Mouse (Mus musculus): Measurements from ENCODE around the gene Prss27. TPM values are rescaled to one million over a fixed set of nuclear protein-coding genes. Genes with fewer than 3 reads are reported as not detected.

Gene Prss27
- total RNA-seq (2023) = not detected

DNA sequence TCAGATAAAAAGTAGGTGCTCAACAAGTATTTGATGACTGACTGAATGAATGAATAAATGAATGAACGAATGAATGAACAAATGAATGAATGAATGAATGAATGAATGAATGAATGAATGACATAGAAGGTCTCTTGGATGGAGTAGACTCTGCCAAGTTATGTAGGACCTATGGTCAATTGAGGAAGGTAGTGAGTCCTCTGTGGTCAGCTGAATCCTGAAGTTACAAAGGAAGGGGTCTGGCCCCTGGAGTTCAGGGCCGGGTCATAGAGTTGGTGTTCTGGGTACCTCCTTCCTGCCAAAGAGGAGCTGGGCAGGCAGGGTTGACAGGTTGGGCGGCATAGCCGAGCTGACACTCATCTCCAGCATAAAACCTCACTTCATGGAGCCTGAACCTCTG, at the start of gene Prss27:
TSS of gene Prss27 (plus strand) at position 301 of the 400 bp plus-strand sequence.

DNA sequence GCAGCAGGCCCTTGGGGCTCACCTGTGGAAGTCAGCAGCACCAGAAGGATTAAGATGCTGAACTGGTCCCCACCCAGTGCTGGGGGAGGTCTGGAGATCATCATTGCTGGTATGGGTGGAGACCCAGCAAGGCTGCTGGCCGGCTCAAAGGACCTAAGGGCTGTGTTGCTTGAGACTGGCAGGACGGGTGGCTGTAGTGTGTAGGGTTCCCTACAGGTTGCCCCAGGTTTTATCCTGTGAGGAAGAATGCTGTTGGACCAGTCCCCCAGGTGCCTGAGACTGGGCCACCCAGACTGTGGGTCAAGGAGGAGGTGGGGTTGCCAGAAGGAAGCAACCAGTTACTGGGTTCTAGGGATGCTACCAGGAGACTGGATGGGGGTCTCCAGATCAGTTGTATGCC, 40.0 kb upstream of the Prss27 start, which contains the start of gene Prss22:
TSS of gene Prss22 (minus strand) at position 200 of the 400 bp plus-strand sequence.

DNA sequence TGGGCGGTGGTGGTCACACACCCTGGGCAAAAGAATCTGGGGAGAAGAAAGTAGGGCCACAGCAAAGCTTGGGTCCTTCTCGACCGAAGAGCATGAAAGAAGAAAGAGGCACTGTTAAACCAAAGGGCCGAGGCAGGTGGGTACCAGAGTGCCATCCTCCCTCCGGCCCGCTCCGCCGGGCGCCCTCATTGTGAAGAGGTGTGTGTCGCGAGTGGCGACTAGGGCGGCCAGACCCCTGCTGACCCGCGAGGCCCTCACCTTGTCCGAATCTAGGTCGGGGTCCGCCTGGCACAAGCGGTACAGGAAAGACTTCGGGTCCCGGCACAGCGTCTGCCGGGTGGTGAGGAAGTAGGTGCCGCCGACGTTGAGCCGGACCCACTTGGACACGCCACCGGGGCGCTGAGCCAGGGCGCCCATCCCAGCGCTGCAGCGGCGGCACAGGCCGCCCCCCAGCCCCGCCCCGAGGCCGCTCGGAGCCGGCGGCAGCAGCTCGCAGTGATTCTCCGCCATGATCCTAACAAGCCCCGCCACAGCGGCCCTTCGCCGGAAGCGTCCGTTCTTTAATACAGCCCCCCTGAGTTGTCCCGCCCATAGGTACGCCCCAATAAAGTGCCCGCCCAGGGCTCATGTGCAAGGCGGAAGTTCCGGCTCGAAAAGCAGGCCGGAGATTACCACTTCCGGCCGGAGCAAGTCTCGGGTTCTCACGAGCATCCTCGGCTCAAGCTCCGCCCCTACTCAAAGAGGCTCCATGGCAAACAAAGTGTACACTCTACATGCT, 35.2 kb downstream of the Prss27 start, which contains the start of gene Kctd5:
TSS of gene Kctd5 (minus strand) at position 567 of the 778 bp plus-strand sequence.

Other genes with a start within 250 kb of the Prss27 start
- 1,000 to 10,000 TPM; 1,310 to 1,340 TPM for gene Srrm2, start 247.6 kb upstream of the Prss27 start, total RNA-seq (2023)
- gene Elob, start 209.0 kb upstream of the Prss27 start, total RNA-seq (2023) = 100 to 1,000 TPM; 164 to 171 TPM
- not detected for gene Prss33, start 202.1 kb upstream of the Prss27 start, total RNA-seq (2023)
- not detected for gene Prss32, start 194.3 kb upstream of the Prss27 start, total RNA-seq (2023)
- under 1 TPM in 1 of 2 experiments, not detected in 1; 0.41 TPM for gene Prss41, start 194.0 kb upstream of the Prss27 start, total RNA-seq (2023)
- gene Prss21, start 170.1 kb upstream of the Prss27 start, total RNA-seq (2023) = not detected
- not detected for gene Dcpp1, start 157.3 kb upstream of the Prss27 start, total RNA-seq (2023)
- gene Dcpp2, start 157.3 kb upstream of the Prss27 start, total RNA-seq (2023) = not detected
- not detected for gene Dcpp3, start 120.7 kb upstream of the Prss27 start, total RNA-seq (2023)
- not detected for gene Sbp, start 96.5 kb upstream of the Prss27 start, total RNA-seq (2023)
- gene Sbpl, start 82.9 kb upstream of the Prss27 start, total RNA-seq (2023) = not detected
- not detected for gene Prss30, start 57.6 kb upstream of the Prss27 start, total RNA-seq (2023)
- not detected for gene Prss22, start 40.0 kb upstream of the Prss27 start, total RNA-seq (2023)
- 10 to 100 TPM; 34.4 to 38.7 TPM for gene Kctd5, start 35.3 kb downstream of the Prss27 start, total RNA-seq (2023)
- gene Pdpk1, start 112.8 kb downstream of the Prss27 start, total RNA-seq (2023) = 10 to 100 TPM; 67.8 to 80.7 TPM
- gene Amdhd2, start 125.6 kb downstream of the Prss27 start, total RNA-seq (2023) = 10 to 100 TPM; 34.6 to 44.6 TPM
- gene Atp6v0c, start 131.6 kb downstream of the Prss27 start, total RNA-seq (2023) = 100 to 1,000 TPM; 187 to 216 TPM
- 1 to 10 TPM; 1.3 to 1.6 TPM for gene Tbc1d24, start 167.4 kb downstream of the Prss27 start, total RNA-seq (2023)
- under 1 TPM; 0.12 to 0.46 TPM for gene Ntn3, start 171.4 kb downstream of the Prss27 start, total RNA-seq (2023)
- gene Tedc2, start 182.7 kb downstream of the Prss27 start, total RNA-seq (2023) = 10 to 100 TPM; 11.2 to 13.8 TPM
- 1 to 10 TPM; 8.0 to 8.6 TPM for gene Ccnf, start 213.3 kb downstream of the Prss27 start, total RNA-seq (2023)